Mouse (Mus musculus) embryonic facial prominence, embryonic 13.5 days (tissue): Measurements from ENCODE around the gene Syt1. TPM values are rescaled to one million over a fixed set of nuclear protein-coding genes. Genes with fewer than 3 reads are reported as not detected.

Source experiments
- ATAC-seq: fragments of 200-750 bp; cut with Nextera tagmentation; 2 replicates; pipeline ENCODE4 v1.8.0; 2017; ENCODE audit warnings: low read depth; ENCODE audit not compliant: insufficient number of reproducible peaks, insufficient read depth, low FRiP score, low TSS enrichment
- H3K27ac ChIP-seq: fragments of 300-500 bp; sonication (generic); 2 replicates; pipeline ENCODE4 v1.5.1; 2015; ENCODE audit warnings: moderate library complexity, mild to moderate bottlenecking, inconsistent platforms
- H3K27me3 ChIP-seq: fragments of 300-500 bp; sonication (generic); 2 replicates; pipeline ENCODE4 v1.6.1; 2015; ENCODE audit warnings: mild to moderate bottlenecking, inconsistent platforms
- H3K36me3 ChIP-seq: fragments of 300-500 bp; sonication (generic); 2 replicates; pipeline ENCODE4 v1.6.1; 2015; ENCODE audit warnings: mild to moderate bottlenecking, inconsistent platforms
- H3K4me1 ChIP-seq: fragments of 300-500 bp; sonication (generic); 2 replicates; pipeline ENCODE4 v1.6.1; 2015; ENCODE audit warnings: inconsistent platforms
- H3K4me2 ChIP-seq: fragments of 300-500 bp; sonication (generic); 2 replicates; pipeline ENCODE4 v1.6.1; 2015; ENCODE audit warnings: moderate library complexity, mild to moderate bottlenecking, inconsistent platforms
- H3K4me3 ChIP-seq: fragments of 300-500 bp; sonication (generic); 2 replicates; pipeline ENCODE4 v1.5.1; 2015; ENCODE audit warnings: mild to moderate bottlenecking, inconsistent platforms
- H3K9ac ChIP-seq: fragments of 300-500 bp; sonication (generic); 2 replicates; pipeline ENCODE4 v1.6.1; 2015; ENCODE audit warnings: mild to moderate bottlenecking, inconsistent platforms
- H3K9me3 ChIP-seq: fragments of 300-500 bp; sonication (generic); 2 replicates; pipeline ENCODE4 v1.6.1; 2016; ENCODE audit warnings: inconsistent platforms
- WGBS: fragments of 180-500 bp; shearing (Covaris S2); methylation state at CpG from one replicate; pipeline ENCODE4 v1.1.7; 2015; ENCODE audit warnings: mixed read lengths; 5-methylcytosine and 5-hydroxymethylcytosine counted together
- polyA plus RNA-seq: library from polyadenylated mRNA; unstranded; fragments of >200 nt; fragmentation: Nextera tagmentation; extraction: Ambion mirVana; gene quantifications from 2 replicates; pipeline ENCODE4 v1.2.1, GENCODE M21; 2015

Syt1 gene
- polyA plus RNA-seq, 1 experiment from 2014 or later: 2.6 TPM

GRCm38 (mm10) chr10:108743759-108744158 is 267.0 kb downstream of the Syt1 start:
- H3K27ac ChIP-seq: no peak overlapping the region
- 81% methylated on average over 2 of the region's 2 CpGs for WGBS
- no peak overlapping the region for H3K4me3 ChIP-seq
- H3K36me3 ChIP-seq: no peaks in the 10 kb centered on the region
- no peak for ATAC-seq
- H3K4me1 ChIP-seq: no peaks in the 10 kb centered on the region
- H3K4me2 ChIP-seq: no peak overlapping the region
- no peaks in the 10 kb centered on the region for H3K9me3 ChIP-seq
- no peak overlapping the region for H3K9ac ChIP-seq
- H3K27me3 ChIP-seq: no peaks in the 10 kb centered on the region

DNA sequence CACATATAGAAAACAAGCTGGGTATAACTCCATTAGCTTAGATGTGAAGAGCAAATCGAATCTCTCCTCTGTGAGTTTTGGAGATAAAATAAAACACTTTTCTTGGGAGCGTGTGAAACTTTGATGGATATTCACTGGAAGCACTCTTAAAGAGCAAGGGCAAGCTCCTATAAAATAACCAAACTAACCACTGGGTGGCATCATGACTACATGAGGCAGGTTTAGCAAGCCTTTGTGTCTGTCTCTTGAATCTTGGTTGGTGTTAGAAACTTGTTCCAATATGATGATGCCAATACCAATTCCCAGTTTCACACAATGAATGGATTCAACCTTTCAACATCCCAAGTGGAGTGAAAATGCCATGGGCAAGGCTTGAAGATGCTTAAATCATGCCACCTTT is 276.8 kb downstream of the Syt1 start:
- H3K27ac ChIP-seq: no peak overlapping the region
- no peaks in the 10 kb centered on the region for H3K9me3 ChIP-seq
- H3K36me3 ChIP-seq: no peaks in the 10 kb centered on the region
- no peak overlapping the region for H3K4me2 ChIP-seq
- no peak overlapping the region for H3K9ac ChIP-seq
- WGBS: 51% methylated on average over 2 of the region's 2 CpGs
- no peak for ATAC-seq
- no peaks in the 10 kb centered on the region for H3K27me3 ChIP-seq
- H3K4me3 ChIP-seq: no peak overlapping the region
- no peaks in the 10 kb centered on the region for H3K4me1 ChIP-seq

- Histone ChIP-seq H3K4me2 (no peak overlapping the region), H3K27ac (no peak overlapping the region), H3K27me3 (no peaks in the 10 kb centered on the region), H3K4me3 (no peak overlapping the region), H3K4me1 (no peaks in the 10 kb centered on the region), H3K9ac (no peak overlapping the region), H3K9me3 (no peaks in the 10 kb centered on the region), H3K36me3 (no peaks in the 10 kb centered on the region)
- 73% methylated on average over 8 of the region's 8 CpGs for WGBS
- ATAC-seq: no peak
Measured at GRCm38 (mm10) chr10:108728961-108729360, 281.8 kb downstream of the Syt1 start.

DNA sequence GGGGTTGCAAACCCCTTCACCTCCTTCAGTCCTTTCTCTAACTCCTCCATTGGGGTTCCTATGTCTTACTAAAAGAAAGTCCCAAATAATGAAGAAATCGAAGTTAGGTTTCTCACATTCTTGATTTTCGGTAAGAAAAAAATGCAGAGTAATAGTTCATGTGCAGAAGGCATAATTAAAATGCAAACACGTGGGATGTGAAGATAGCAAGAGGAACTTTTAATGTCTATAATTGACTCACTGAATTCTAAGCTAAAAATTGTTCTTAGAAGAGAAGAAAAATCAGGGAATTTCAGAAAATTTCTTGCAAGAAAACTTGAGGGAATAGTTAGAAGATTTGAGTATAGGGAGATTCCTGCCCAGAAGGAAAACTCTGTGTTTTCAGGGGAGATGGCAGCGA is 284.4 kb downstream of the Syt1 start:
- Histone ChIP-seq H3K4me1 (no peaks in the 10 kb centered on the region), H3K36me3 (no peaks in the 10 kb centered on the region), H3K9ac (no peak overlapping the region), H3K4me2 (no peak overlapping the region), H3K4me3 (no peak overlapping the region), H3K9me3 (no peaks in the 10 kb centered on the region), H3K27ac (no peak overlapping the region), H3K27me3 (no peaks in the 10 kb centered on the region)
- no peak for ATAC-seq
- 89% methylated on average over 4 of the region's 4 CpGs for WGBS

GRCm38 (mm10) chr10:108724878-108725277 is 285.9 kb downstream of the Syt1 start:
- H3K4me1 ChIP-seq: no peaks in the 10 kb centered on the region
- no peaks in the 10 kb centered on the region for H3K27me3 ChIP-seq
- no peaks in the 10 kb centered on the region for H3K9me3 ChIP-seq
- no peak overlapping the region for H3K4me3 ChIP-seq
- H3K27ac ChIP-seq: no peak overlapping the region
- no peak for ATAC-seq
- H3K9ac ChIP-seq: no peak overlapping the region
- H3K36me3 ChIP-seq: no peaks in the 10 kb centered on the region
- 90% methylated on average over 3 of the region's 3 CpGs for WGBS
- no peak overlapping the region for H3K4me2 ChIP-seq

GRCm38 (mm10) chr10:108710514-108710913 is 300.3 kb downstream of the Syt1 start:
- Histone ChIP-seq H3K27ac (no peak overlapping the region), H3K27me3 (no peaks in the 10 kb centered on the region), H3K4me1 (no peaks in the 10 kb centered on the region), H3K36me3 (no peaks in the 10 kb centered on the region), H3K9ac (no peak overlapping the region), H3K4me3 (no peak overlapping the region), H3K9me3 (no peaks in the 10 kb centered on the region), H3K4me2 (no peak overlapping the region)
- WGBS: 65% methylated on average over 5 of the region's 5 CpGs
- ATAC-seq: no peak

DNA sequence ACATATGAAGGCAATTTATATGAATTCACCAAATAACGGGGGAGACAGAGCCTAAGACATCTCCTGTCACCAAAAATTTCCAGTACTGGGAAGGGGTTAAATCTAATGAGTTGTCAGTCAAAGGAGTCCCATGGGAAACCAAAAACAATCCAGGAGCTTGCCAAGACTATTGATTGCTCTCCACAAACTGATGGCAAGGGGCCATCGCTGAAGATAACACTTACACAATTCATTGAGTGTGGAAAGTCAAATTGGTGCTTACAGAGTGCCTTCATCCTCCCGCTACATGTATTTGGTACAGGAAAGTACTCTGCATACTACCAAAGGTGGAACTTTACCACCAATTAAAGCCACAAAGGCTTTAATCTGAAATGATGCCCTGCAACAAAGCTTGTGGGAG is 305.1 kb downstream of the Syt1 start:
- no peak overlapping the region for H3K4me2 ChIP-seq
- H3K9ac ChIP-seq: no peak overlapping the region
- H3K4me1 ChIP-seq: 0 out of 2 replicates have a peak, but pooled peaks cover 2% of the 10 kb centered on the region
- no peaks in the 10 kb centered on the region for H3K9me3 ChIP-seq
- no peak overlapping the region for H3K4me3 ChIP-seq
- ATAC-seq: no peak
- WGBS: 80% methylated on average over 3 of the region's 3 CpGs
- H3K36me3 ChIP-seq: no peaks in the 10 kb centered on the region
- no peak overlapping the region for H3K27ac ChIP-seq
- H3K27me3 ChIP-seq: no peaks in the 10 kb centered on the region

GRCm38 (mm10) chr10:108701361-108702128 is 309.2 kb downstream of the Syt1 start:
- no peak overlapping the region for H3K9ac ChIP-seq
- H3K4me3 ChIP-seq: no peak overlapping the region
- 0 out of 2 replicates have a peak, but pooled peaks cover 2% of the 10 kb centered on the region for H3K4me1 ChIP-seq
- H3K36me3 ChIP-seq: no peaks in the 10 kb centered on the region
- WGBS: 47% methylated on average over 14 of the region's 14 CpGs
- H3K27ac ChIP-seq: no peak overlapping the region
- H3K4me2 ChIP-seq: no peak overlapping the region
- H3K27me3 ChIP-seq: no peaks in the 10 kb centered on the region
- no peak for ATAC-seq
- H3K9me3 ChIP-seq: no peaks in the 10 kb centered on the region

GRCm38 (mm10) chr10:108699946-108700345 is 310.8 kb downstream of the Syt1 start, which contains the start of gene Gm5136:
Gene Gm5136 (minus strand): TSS chr10:108700160.
- 95% methylated on average over 9 of the region's 9 CpGs for WGBS
- H3K9ac ChIP-seq: no peak within 1 kb of the TSS
- no peaks in the 10 kb centered on the region for H3K27me3 ChIP-seq
- H3K27ac ChIP-seq: no peak within 1 kb of the TSS
- no peaks in the 10 kb centered on the region for H3K9me3 ChIP-seq
- H3K4me3 ChIP-seq: no peak within 1 kb of the TSS
- 0 out of 2 replicates have a peak, but pooled peaks cover 2% of the 10 kb centered on the region for H3K4me1 ChIP-seq
- H3K36me3 ChIP-seq: no peaks in the 10 kb centered on the region
- no peak within 1 kb of the TSS for H3K4me2 ChIP-seq
- 0 out of 2 replicates have a peak, but pooled peaks have one; percentile 15 for ATAC-seq

GRCm38 (mm10) chr10:108697062-108697461 is 313.7 kb downstream of the Syt1 start:
- 66% methylated on average over 5 of the region's 5 CpGs for WGBS
- H3K27me3 ChIP-seq: no peaks in the 10 kb centered on the region
- no peak overlapping the region for H3K9ac ChIP-seq
- ATAC-seq: no peak
- H3K27ac ChIP-seq: no peak overlapping the region
- no peak overlapping the region for H3K4me2 ChIP-seq
- H3K4me1 ChIP-seq: 0 out of 2 replicates have a peak, but pooled peaks cover 2% of the 10 kb centered on the region
- no peaks in the 10 kb centered on the region for H3K36me3 ChIP-seq
- no peak overlapping the region for H3K4me3 ChIP-seq
- no peaks in the 10 kb centered on the region for H3K9me3 ChIP-seq

DNA sequence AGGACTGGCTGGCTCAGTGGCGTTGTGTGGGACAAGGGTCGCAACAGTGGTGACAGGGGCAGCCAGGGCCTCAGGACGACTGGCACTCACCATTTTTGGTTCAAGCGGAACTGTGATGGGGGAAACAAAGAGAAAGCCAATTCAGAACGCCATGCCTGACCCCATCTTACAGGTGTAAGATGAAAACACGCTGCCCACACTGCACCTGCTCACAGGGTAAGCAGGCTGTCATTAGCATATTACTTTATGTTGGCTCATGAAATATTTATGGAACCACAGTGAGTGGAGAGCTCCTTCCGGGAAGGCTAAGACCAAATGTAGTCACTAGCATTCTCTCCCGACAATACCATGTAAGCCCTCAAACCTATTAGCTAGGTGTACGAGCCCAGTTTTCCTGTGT is 319.8 kb downstream of the Syt1 start:
- H3K9me3 ChIP-seq: no peaks in the 10 kb centered on the region
- no peaks in the 10 kb centered on the region for H3K4me1 ChIP-seq
- 75% methylated on average over 9 of the region's 9 CpGs for WGBS
- H3K27me3 ChIP-seq: no peaks in the 10 kb centered on the region
- no peak overlapping the region for H3K27ac ChIP-seq
- no peaks in the 10 kb centered on the region for H3K36me3 ChIP-seq
- ATAC-seq: no peak
- H3K4me3 ChIP-seq: no peak overlapping the region
- no peak overlapping the region for H3K4me2 ChIP-seq
- H3K9ac ChIP-seq: no peak overlapping the region

- Histone ChIP-seq H3K27me3 (no peaks in the 10 kb centered on the region), H3K4me1 (no peaks in the 10 kb centered on the region), H3K4me3 (no peak overlapping the region), H3K36me3 (no peaks in the 10 kb centered on the region), H3K9me3 (no peaks in the 10 kb centered on the region), H3K4me2 (no peak overlapping the region), H3K27ac (no peak overlapping the region), H3K9ac (no peak overlapping the region)
- 75% methylated on average over 4 of the region's 4 CpGs for WGBS
- ATAC-seq: no peak
Measured at GRCm38 (mm10) chr10:108686696-108687095, 324.1 kb downstream of the Syt1 start.
